Mouse (Mus musculus): Measurements from ENCODE around the gene Dnaja3. TPM values are rescaled to one million over a fixed set of nuclear protein-coding genes. Genes with fewer than 3 reads are reported as not detected.

Dnaja3 gene
- total and polyA plus RNA-seq, 2 experiments from 2014 or later = 49.6 to 52.9 TPM

- TF ChIP-seq CTCF (IDR thresholded peaks at IDR 0.05; ENCODE audit: low read depth) = 0 out of 2 replicates have a peak, but pooled peaks have one; percentile 21
- DNase-seq (ENCODE audit: low spot score) (peak; percentile 15), ATAC-seq (no peak)
- Histone ChIP-seq H3K27me3 (ENCODE audit: insufficient read depth, low read length) (no peaks in the 10 kb centered on the region), H3K4me2 (ENCODE audit: low read depth, low read length) (peak overlapping the region; percentile 86), H3K9me3 (ENCODE audit: low read length) (no peaks in the 10 kb centered on the region), H3K9ac (replicated peaks; ENCODE audit: low read length) (peak overlapping the region; percentile 91), H3K36me3 (ENCODE audit: insufficient read depth, low read length) (no peaks in the 10 kb centered on the region), H3K4me1 (ENCODE audit: insufficient read depth, low read length) (peaks cover 45% of the 10 kb centered on the region), H3K27ac (peak overlapping the region; percentile 90), H3K4me3 (ENCODE audit: low read length) (peak overlapping the region; percentile 86)
- 3% methylated on average over 5 of the region's 5 CpGs for whole genome bisulfite sequencing
Measured at GRCm38 (mm10) chr16:4595527-4595963, 44.2 kb upstream of the Dnaja3 start.

GRCm38 (mm10) chr16:4596141-4596728 is 43.6 kb upstream of the Dnaja3 start:
- Histone ChIP-seq H3K4me1 (ENCODE audit: insufficient read depth, low read length) (peaks cover 45% of the 10 kb centered on the region), H3K9me3 (ENCODE audit: low read length) (no peaks in the 10 kb centered on the region), H3K4me3 (ENCODE audit: low read length) (peak overlapping the region; percentile 86), H3K27ac (peak overlapping the region; percentile 90; the same call in 1 of the 2 replicates), H3K4me2 (ENCODE audit: low read depth, low read length) (peak overlapping the region; percentile 86), H3K9ac (replicated peaks; ENCODE audit: low read length) (peak overlapping the region; percentile 91), H3K36me3 (ENCODE audit: insufficient read depth, low read length) (no peaks in the 10 kb centered on the region), H3K27me3 (ENCODE audit: insufficient read depth, low read length) (no peaks in the 10 kb centered on the region)
- 9% methylated on average over 3 of the region's 3 CpGs for WGBS
- TF ChIP-seq CTCF (IDR thresholded peaks at IDR 0.05; ENCODE audit: low read depth) = no peak
- ATAC-seq (no peak), DNase-seq (ENCODE audit: low spot score) (peak; percentile 27)

- H3K27ac ChIP-seq = peak overlapping the region; percentile 15; the same call in 1 of the 2 replicates
Measured at GRCm38 (mm10) chr16:4596836-4597235, 43.0 kb upstream of the Dnaja3 start.

GRCm38 (mm10) chr16:4597296-4597695 is 42.5 kb upstream of the Dnaja3 start:
- Histone ChIP-seq H3K4me1 (ENCODE audit: insufficient read depth, low read length) (peaks cover 44% of the 10 kb centered on the region), H3K9ac (replicated peaks; ENCODE audit: low read length) (no peak overlapping the region), H3K27me3 (ENCODE audit: insufficient read depth, low read length) (no peaks in the 10 kb centered on the region), H3K4me3 (ENCODE audit: low read length) (no peak overlapping the region), H3K4me2 (ENCODE audit: low read depth, low read length) (peak overlapping the region; percentile 86), H3K9me3 (ENCODE audit: low read length) (no peaks in the 10 kb centered on the region), H3K36me3 (ENCODE audit: insufficient read depth, low read length) (no peaks in the 10 kb centered on the region), H3K27ac (peak overlapping the region; percentile 15; the same call in 1 of the 2 replicates)
- ATAC-seq (no peak), DNase-seq (ENCODE audit: low spot score) (no peak)
- 68% methylated on average over 6 of the region's 7 CpGs for WGBS
- TF ChIP-seq CTCF (IDR thresholded peaks at IDR 0.05; ENCODE audit: low read depth) = no peak

More at GRCm38 (mm10) chr16:4596836-4597235, 43.0 kb upstream of the Dnaja3 start:
- H3K4me2 ChIP-seq (ENCODE audit: low read depth, low read length) = peak overlapping the region; percentile 86
- DNase-seq (ENCODE audit: low spot score) (no peak), ATAC-seq (no peak)
- H3K4me1 ChIP-seq (ENCODE audit: insufficient read depth, low read length) = peaks cover 45% of the 10 kb centered on the region
- no peak for TF ChIP-seq CTCF (IDR thresholded peaks at IDR 0.05; ENCODE audit: low read depth)
- no peaks in the 10 kb centered on the region for H3K27me3 ChIP-seq (ENCODE audit: insufficient read depth, low read length)
- no peak overlapping the region for H3K4me3 ChIP-seq (ENCODE audit: low read length)
- no peaks in the 10 kb centered on the region for H3K36me3 ChIP-seq (ENCODE audit: insufficient read depth, low read length)
- H3K9me3 ChIP-seq (ENCODE audit: low read length) = no peaks in the 10 kb centered on the region
- no peak overlapping the region for H3K9ac ChIP-seq (replicated peaks; ENCODE audit: low read length)
- WGBS = 34% methylated on average over 2 of the region's 2 CpGs

- TF ChIP-seq CTCF (IDR thresholded peaks at IDR 0.05; ENCODE audit: low read depth) = no peak
- 64% methylated on average over 5 of the region's 5 CpGs for WGBS
- Histone ChIP-seq H3K4me1 (ENCODE audit: insufficient read depth, low read length) (peaks cover 41% of the 10 kb centered on the region), H3K9ac (replicated peaks; ENCODE audit: low read length) (no peak overlapping the region), H3K4me2 (ENCODE audit: low read depth, low read length) (no peak overlapping the region), H3K36me3 (ENCODE audit: insufficient read depth, low read length) (no peaks in the 10 kb centered on the region), H3K9me3 (ENCODE audit: low read length) (no peaks in the 10 kb centered on the region), H3K27ac (no peak overlapping the region), H3K27me3 (ENCODE audit: insufficient read depth, low read length) (no peaks in the 10 kb centered on the region), H3K4me3 (ENCODE audit: low read length) (no peak overlapping the region)
- ATAC-seq (no peak), DNase-seq (ENCODE audit: low spot score) (no peak)
Measured at GRCm38 (mm10) chr16:4598041-4598440, 41.7 kb upstream of the Dnaja3 start.

GRCm38 (mm10) chr16:4598891-4599543 is 40.8 kb upstream of the Dnaja3 start:
- Histone ChIP-seq H3K36me3 (ENCODE audit: insufficient read depth, low read length) (no peaks in the 10 kb centered on the region), H3K9ac (replicated peaks; ENCODE audit: low read length) (no peak overlapping the region), H3K4me1 (ENCODE audit: insufficient read depth, low read length) (peaks cover 47% of the 10 kb centered on the region), H3K4me2 (ENCODE audit: low read depth, low read length) (no peak overlapping the region), H3K9me3 (ENCODE audit: low read length) (no peaks in the 10 kb centered on the region), H3K27ac (no peak overlapping the region), H3K27me3 (ENCODE audit: insufficient read depth, low read length) (no peaks in the 10 kb centered on the region), H3K4me3 (ENCODE audit: low read length) (no peak overlapping the region)
- DNase-seq (ENCODE audit: low spot score) (peak; percentile 48), ATAC-seq (no peak)
- WGBS = 16% methylated on average over 6 of the region's 6 CpGs
- no peak for TF ChIP-seq CTCF (IDR thresholded peaks at IDR 0.05; ENCODE audit: low read depth)

GRCm38 (mm10) chr16:4599616-4600015 is 40.2 kb upstream of the Dnaja3 start:
- peaks cover 47% of the 10 kb centered on the region for H3K4me1 ChIP-seq (ENCODE audit: insufficient read depth, low read length)
- no peaks in the 10 kb centered on the region for H3K36me3 ChIP-seq (ENCODE audit: insufficient read depth, low read length)
- ATAC-seq (no peak), DNase-seq (ENCODE audit: low spot score) (no peak)
- H3K4me2 ChIP-seq (ENCODE audit: low read depth, low read length) = no peak overlapping the region
- no peak for TF ChIP-seq CTCF (IDR thresholded peaks at IDR 0.05; ENCODE audit: low read depth)
- H3K9ac ChIP-seq (replicated peaks; ENCODE audit: low read length) = no peak overlapping the region
- H3K9me3 ChIP-seq (ENCODE audit: low read length) = no peaks in the 10 kb centered on the region
- 80% methylated on average over 3 of the region's 3 CpGs for WGBS
- no peak overlapping the region for H3K27ac ChIP-seq
- no peaks in the 10 kb centered on the region for H3K27me3 ChIP-seq (ENCODE audit: insufficient read depth, low read length)
- no peak overlapping the region for H3K4me3 ChIP-seq (ENCODE audit: low read length)

Measured in hindbrain, postnatal 0 days (tissue).